9 mouse cellular contexts compared by ENCODE assay signal in the genomic region with DNA sequence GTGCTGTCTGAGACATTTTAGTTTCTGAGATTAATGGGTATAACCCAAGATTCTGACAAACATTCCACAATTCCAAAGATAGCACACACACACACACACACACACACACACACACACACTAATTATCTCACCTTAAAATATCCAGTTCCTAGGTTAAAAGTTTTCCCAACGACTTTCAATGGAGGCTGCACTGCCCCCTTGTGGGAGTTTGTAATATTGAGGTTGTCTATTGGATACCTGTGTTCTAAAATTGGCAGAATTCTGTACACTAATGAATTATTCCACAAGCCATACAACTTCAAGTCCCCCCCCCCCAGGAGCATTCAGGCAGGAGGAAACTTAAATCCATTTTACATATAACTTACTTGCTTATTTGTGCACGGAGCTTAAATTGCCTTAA. TPM values are rescaled to one million over a fixed set of nuclear protein-coding genes. Genes with fewer than 3 reads are reported as not detected.
A peak's percentile ranks its signal among the peaks of the same experiment; 100 is the strongest.
DNase-seq lines count a peak whose midpoint lies in the region.
"Had no signal": no experiment of that assay in that cellular context is flagged by ENCODE, and none has a peak within 500 bp of the region (broad histone marks: within the 10 kb centered on the region; RNA-seq: fewer than 3 reads in every experiment).

No protein-coding gene starts in this region.

- H3K27me3 ChIP-seq in limb, embryonic 10.5 days (ENCODE audit: low read depth, poor library complexity, severe bottlenecking), result no peaks in the 10 kb centered on the region

- H3K4me3 ChIP-seq in limb, embryonic 10.5 days, result no peak overlapping the region
- H3K4me3 ChIP-seq: limb, embryonic 13.5 days had no signal

- H3K4me1 ChIP-seq in limb, embryonic 10.5 days, result peaks cover 4% of the 10 kb centered on the region; the same call in 1 of the 2 replicates

- 18% methylated on average over 2 of the region's 2 CpGs for WGBS in limb, embryonic 10.5 days

- no peaks in the 10 kb centered on the region for H3K36me3 ChIP-seq in limb, embryonic 10.5 days
- H3K36me3 ChIP-seq: limb, embryonic 13.5 days had no signal

- peak; percentile 47 to 61 for DNase-seq in adrenal gland, adult 18-20 months (ENCODE audit: low spot score in 2 of 2)
- DNase-seq in adrenal gland, postnatal 4 days (ENCODE audit: low spot score in 2 of 2), result no peak
- peak; percentile 37 for DNase-seq in layer of hippocampus, adult 11-12 months (ENCODE audit: low spot score)
- no peak for DNase-seq in layer of hippocampus, adult 9-11 months
- peak; percentile 7 for DNase-seq in CD4-positive helper T cell, adult 2 months (ENCODE audit: low read depth, low spot score)
- DNase-seq in cerebellum, postnatal 25 days, result peak; percentile 22 to 64
- DNase-seq in limb, embryonic 10.5 days (ENCODE audit: low spot score), result peak; percentile 65
- DNase-seq in Muller cell, postnatal 12 days (ENCODE audit: inconsistent ontology term), result no peak

- H3K9me3 ChIP-seq in limb, embryonic 10.5 days (replicated peaks), result no peaks in the 10 kb centered on the region
- H3K9me3 ChIP-seq: limb, embryonic 13.5 days had no signal

- no peak overlapping the region for H3K27ac ChIP-seq in limb, embryonic 10.5 days
- H3K27ac ChIP-seq: limb, embryonic 13.5 days had no signal

RNA-seq across cellular contexts. Expression of a gene that starts 18.2 kb away (rescaled TPM):
- 1 to 10 TPM; 6.3 to 6.4 TPM for total RNA-seq in adrenal gland, adult 18-20 months (2021)
- total RNA-seq in adrenal gland, postnatal 4 days (2021), result 10 to 100 TPM; 12.1 to 13.3 TPM
- polyA plus RNA-seq in limb, embryonic 10.5 days (2016; fragmentation: Nextera tagmentation; extraction: Ambion mirVana), result 1.4 and 3.4 TPM in 2 replicates

Comparison
In these comparisons a context has a peak if more than half of its experiments do, and no peak if none do; other contexts are left out.
1. DNase-seq: peak in adrenal gland, adult 18-20 months (2 of 2), layer of hippocampus, adult 11-12 months (single experiment), CD4-positive helper T cell, adult 2 months (single experiment), cerebellum, postnatal 25 days (2 of 2) and limb, embryonic 10.5 days (single experiment); none in adrenal gland, postnatal 4 days (0 of 2), layer of hippocampus, adult 9-11 months (single experiment) and Muller cell, postnatal 12 days (single experiment).